Mouse (Mus musculus) stomach, postnatal 0 days (tissue): ENCODE measurements at regions not wholly inside any gene's neighbourhood (a gene's known extent, or its start where the extent isn't known, plus 50 kb on each side); places are given as distances from the start of the nearest gene placed in this dataset.

Experiments
- CTCF ChIP-seq: IDR thresholded peaks from 2 replicates; pipeline ENCODE4 v1.5.1; 2016; ENCODE audit warnings: antibody characterized with exemption, low read depth, mild to moderate bottlenecking, moderate library complexity
- EP300 ChIP-seq: optimal IDR thresholded peaks from 2 replicates; pipeline ENCODE3; 2016; ENCODE audit warnings: antibody characterized with exemption

GRCm38 (mm10) chr3:42582311-42582710, 839.9 kb downstream of the D3Ertd751e start:
- no peak for TF ChIP-seq CTCF
- TF ChIP-seq EP300, result no peak
